Mouse (Mus musculus): Measurements from ENCODE around the gene Tmcc1. TPM values are rescaled to one million over a fixed set of nuclear protein-coding genes. Genes with fewer than 3 reads are reported as not detected.

Gene Tmcc1
- total and polyA plus RNA-seq, 3 experiments: 9.1 to 30.6 TPM; not detected in 1

DNA sequence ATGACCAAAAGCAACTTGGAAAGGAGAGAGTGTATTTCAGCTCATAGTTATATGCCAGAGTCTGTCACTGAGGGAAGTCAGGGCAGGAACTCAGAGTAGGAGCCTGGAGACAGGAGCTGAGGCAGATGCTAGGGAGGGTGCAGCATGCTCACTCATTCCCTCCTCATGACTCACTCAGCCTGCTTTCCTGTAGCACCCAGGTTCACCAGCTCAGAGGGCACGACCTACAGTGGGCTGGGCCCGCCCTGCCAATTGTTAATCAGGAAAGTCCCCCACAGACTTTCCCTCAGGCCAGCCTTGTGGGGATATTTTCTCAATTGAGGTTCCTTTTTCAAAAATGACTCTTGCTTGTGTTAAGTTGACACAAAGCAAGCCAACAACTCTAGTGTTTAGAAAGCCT lies 47.1 kb upstream of the Tmcc1 start (continued):
- no peak for TF ChIP-seq SIN3A (IDR thresholded peaks at IDR 0.05; ENCODE audit: low read length)
- no peak for TF ChIP-seq ZMIZ1 (IDR thresholded peaks at IDR 0.05; ENCODE audit: low read depth, low read length)

DNA sequence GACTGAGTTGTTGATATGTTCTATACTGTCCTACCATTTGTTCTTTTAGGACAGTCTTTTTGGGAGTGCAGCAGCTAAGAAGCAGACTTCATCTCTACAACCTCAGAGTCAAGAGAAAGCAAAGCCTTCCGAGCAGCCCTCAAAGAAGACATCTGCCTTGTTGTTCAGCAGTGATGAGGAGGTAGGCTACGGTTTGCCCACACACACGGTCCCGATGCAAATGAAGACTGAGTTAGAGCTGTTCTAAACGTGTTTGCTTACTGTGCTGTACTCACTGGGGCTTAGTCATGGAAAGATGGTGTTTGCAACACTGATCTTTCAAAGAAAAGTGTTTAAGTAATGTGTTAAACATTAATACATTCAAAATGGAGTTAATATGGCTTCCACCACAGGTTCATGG lies 44.8 kb upstream of the Tmcc1 start:
- Histone ChIP-seq H3K27me3 (ENCODE audit: control insufficient read depth in 1 of 2, insufficient read depth in 2 of 2, low read length in 2 of 2) (no peaks in the 10 kb centered on the region), H3K4me1 (ENCODE audit: control insufficient read depth in 1 of 2, insufficient read depth in 2 of 2, low read length in 2 of 2) (no peaks in the 10 kb centered on the region), H3K4me3 (ENCODE audit: control insufficient read depth in 1 of 2, insufficient read depth in 1 of 2, low read depth in 2 of 2, low read length in 2 of 2) (no peak overlapping the region), H3K79me2 (ENCODE audit: control insufficient read depth, insufficient read depth, low read length, poor library complexity) (no peaks in the 10 kb centered on the region), H3K27ac (ENCODE audit: control insufficient read depth, low read depth, low read length) (no peak overlapping the region), H3K9me3 (replicated peaks; ENCODE audit: insufficient read depth, low read length) (no peaks in the 10 kb centered on the region), H3K9ac (ENCODE audit: control insufficient read depth, low read depth, low read length, poor library complexity, severe bottlenecking) (no peak overlapping the region), H3K36me3 (ENCODE audit: control insufficient read depth in 1 of 2, insufficient read depth in 2 of 2, low read length in 2 of 2) (no peaks in the 10 kb centered on the region)
- no peak for DNase-seq (ENCODE audit: low read depth, low spot score)
- TF ChIP-seq E2F4 (IDR thresholded peaks at IDR 0.05; ENCODE audit: borderline replicate concordance, low read depth, low read length) (no peak), ETS1 (IDR thresholded peaks at IDR 0.05; ENCODE audit: low read depth, low read length) (no peak), HCFC1 (IDR thresholded peaks at IDR 0.05; ENCODE audit: low read depth, low read length) (no peak), CTCF (IDR thresholded peaks at IDR 0.05 in 2 of 3, conservative IDR thresholded peaks at IDR 0.05 in 1 of 3; ENCODE audit: control insufficient read depth in 1 of 3, insufficient read depth in 1 of 3, low read depth in 2 of 3, low read length in 3 of 3, poor library complexity in 1 of 3, severe bottlenecking in 1 of 3) (no peak), RCOR1 (IDR thresholded peaks at IDR 0.05; ENCODE audit: low read depth, low read length) (no peak), POLR2AphosphoS2 (IDR thresholded peaks at IDR 0.05; ENCODE audit: low read length) (no peak), KAT2A (conservative IDR thresholded peaks at IDR 0.05; ENCODE audit: low read depth, low read length) (no peak), USF1 (IDR thresholded peaks at IDR 0.05; ENCODE audit: low read depth, low read length) (no peak), MAZ (IDR thresholded peaks at IDR 0.05; ENCODE audit: low read depth, low read length) (no peak), ZMIZ1 (IDR thresholded peaks at IDR 0.05; ENCODE audit: low read depth, low read length) (no peak), POLR2A (IDR thresholded peaks at IDR 0.05; ENCODE audit: control insufficient read depth in 1 of 2, insufficient read depth in 1 of 2, low read depth in 1 of 2, low read length in 2 of 2, poor library complexity in 1 of 2) (no peak), MAX (IDR thresholded peaks at IDR 0.05; ENCODE audit: low read length) (no peak), TBP (IDR thresholded peaks at IDR 0.05; ENCODE audit: low read depth, low read length) (no peak), CHD1 (IDR thresholded peaks at IDR 0.05; ENCODE audit: low read depth, low read length) (no peak), JUND (IDR thresholded peaks at IDR 0.05; ENCODE audit: low read depth, low read length) (no peak), ZNF384 (IDR thresholded peaks at IDR 0.05; ENCODE audit: low read depth, low read length) (no peak), NRF1 (IDR thresholded peaks at IDR 0.05; ENCODE audit: insufficient read depth, low read depth, low read length, poor library complexity, severe bottlenecking) (no peak), UBTF (IDR thresholded peaks at IDR 0.05; ENCODE audit: borderline replicate concordance, insufficient read depth, low read depth, low read length) (no peak), MAFK (IDR thresholded peaks at IDR 0.05; ENCODE audit: borderline replicate concordance, low read depth, low read length) (no peak), POLR2AphosphoS5 (IDR thresholded peaks at IDR 0.05; ENCODE audit: borderline replicate concordance, low read depth, low read length) (no peak)

All from MEL (cell line).